Mouse (Mus musculus) E14TG2a.4 (cell line): Measurements from ENCODE around the gene Gm21987.

ENCODE experiments used
- CTCF ChIP-seq: conservative IDR thresholded peaks from 2 replicates; pipeline ENCODE4 v1.5.1; 2014; ENCODE audit warnings: low read length
- NANOG ChIP-seq: IDR thresholded peaks from 2 replicates; pipeline ENCODE4 v1.6.1; 2014; ENCODE audit warnings: borderline replicate concordance, low read length, mixed read lengths
- POU5F1 ChIP-seq: IDR thresholded peaks from 2 replicates; pipeline ENCODE4 v1.6.1; 2014; ENCODE audit warnings: low read length, borderline replicate concordance

- TF ChIP-seq CTCF (no peak), POU5F1 (no peak), NANOG (no peak)
Measured at GRCm38 (mm10) chr16:38401468-38401867, 54.6 kb downstream of the Gm21987 start.
